Mouse (Mus musculus) lung, embryonic 15.5 days (tissue): Measurements from ENCODE around the gene Rps6ka3. TPM values are rescaled to one million over a fixed set of nuclear protein-coding genes. Genes with fewer than 3 reads are reported as not detected.

Experiments
- ATAC-seq: fragments of 200-750 bp; cut with Nextera tagmentation; 2 replicates; pipeline ENCODE4 v1.8.0; 2017; ENCODE audit warnings: moderate number of reproducible peaks, borderline replicate concordance; ENCODE audit not compliant: low FRiP score, low TSS enrichment; ENCODE audit errors: extremely low read depth
- H3K27ac ChIP-seq: fragments of 300-500 bp; sonication (generic); 2 replicates; pipeline ENCODE4 v1.5.1; 2015; ENCODE audit warnings: moderate library complexity, mild to moderate bottlenecking, inconsistent platforms
- H3K27me3 ChIP-seq: fragments of 300-500 bp; sonication (generic); 2 replicates; pipeline ENCODE4 v1.6.1; 2015; ENCODE audit warnings: inconsistent platforms
- H3K36me3 ChIP-seq: fragments of 300-500 bp; sonication (generic); 2 replicates; pipeline ENCODE4 v1.6.1; 2015; ENCODE audit warnings: inconsistent platforms
- H3K4me1 ChIP-seq: fragments of 300-500 bp; sonication (generic); 2 replicates; pipeline ENCODE4 v1.6.1; 2015; ENCODE audit warnings: inconsistent platforms
- H3K4me2 ChIP-seq: fragments of 300-500 bp; sonication (generic); 2 replicates; pipeline ENCODE4 v1.6.1; 2015; ENCODE audit warnings: inconsistent platforms, mild to moderate bottlenecking, moderate library complexity
- H3K4me3 ChIP-seq: fragments of 300-500 bp; sonication (generic); 2 replicates; pipeline ENCODE4 v1.5.1; 2015; ENCODE audit warnings: mild to moderate bottlenecking, inconsistent platforms
- H3K9ac ChIP-seq: fragments of 300-500 bp; sonication (generic); 2 replicates; pipeline ENCODE4 v1.6.1; 2015; ENCODE audit warnings: inconsistent platforms
- H3K9me3 ChIP-seq: fragments of 300-500 bp; sonication (generic); 2 replicates; pipeline ENCODE4 v1.6.1; 2016; ENCODE audit warnings: inconsistent platforms
- WGBS: fragments of 180-500 bp; shearing (Covaris S2); methylation state at CpG from one replicate; pipeline ENCODE4 v1.1.7; 2015; 5-methylcytosine and 5-hydroxymethylcytosine counted together
- polyA plus RNA-seq: library from polyadenylated mRNA; unstranded; fragments of >200 nt; fragmentation: Nextera tagmentation; extraction: Ambion mirVana; gene quantifications from 2 replicates; pipeline ENCODE4 v1.2.1, GENCODE M21; 2015

Gene Rps6ka3
- polyA plus RNA-seq, 1 experiment from 2014 or later = 5.8 TPM

- no peaks in the 10 kb centered on the region for H3K4me1 ChIP-seq
- WGBS = 19% methylated on average over 50 of the region's 71 CpGs
- peak overlapping the region; percentile 68 for H3K9ac ChIP-seq
- H3K4me2 ChIP-seq = peak overlapping the region; percentile 62
- ATAC-seq = peak; percentile 96
- peak overlapping the region; percentile 91 for H3K27ac ChIP-seq
- H3K9me3 ChIP-seq = no peaks in the 10 kb centered on the region
- H3K27me3 ChIP-seq = no peaks in the 10 kb centered on the region
- no peaks in the 10 kb centered on the region for H3K36me3 ChIP-seq
- peak overlapping the region; percentile 64 for H3K4me3 ChIP-seq
Measured at GRCm38 (mm10) chrX:159255123-159255978, 45.2 kb downstream of the Rps6ka3 start.

GRCm38 (mm10) chrX:159256040-159256852 is 46.1 kb downstream of the Rps6ka3 start:
- no peaks in the 10 kb centered on the region for H3K4me1 ChIP-seq
- 15% methylated on average over 43 of the region's 57 CpGs for WGBS
- peak overlapping the region; percentile 91 for H3K27ac ChIP-seq
- H3K9ac ChIP-seq = peak overlapping the region; percentile 68
- H3K27me3 ChIP-seq = no peaks in the 10 kb centered on the region
- H3K36me3 ChIP-seq = no peaks in the 10 kb centered on the region
- peak overlapping the region; percentile 62 for H3K4me2 ChIP-seq
- ATAC-seq = peak; percentile 16; the same call in 1 of the 2 replicates
- no peaks in the 10 kb centered on the region for H3K9me3 ChIP-seq
- H3K4me3 ChIP-seq = peak overlapping the region; percentile 64

GRCm38 (mm10) chrX:159256921-159257421 is 46.9 kb downstream of the Rps6ka3 start:
- Histone ChIP-seq H3K9ac (peak overlapping the region; percentile 68), H3K9me3 (no peaks in the 10 kb centered on the region), H3K4me3 (peak overlapping the region; percentile 64), H3K27ac (peak overlapping the region; percentile 91), H3K36me3 (no peaks in the 10 kb centered on the region), H3K4me1 (no peaks in the 10 kb centered on the region), H3K27me3 (no peaks in the 10 kb centered on the region), H3K4me2 (peak overlapping the region; percentile 62)
- ATAC-seq = no peak
- 14% methylated on average over 20 of the region's 20 CpGs for WGBS

- WGBS = 37% methylated on average over 3 of the region's 3 CpGs
- Histone ChIP-seq H3K36me3 (no peaks in the 10 kb centered on the region), H3K4me1 (no peaks in the 10 kb centered on the region), H3K4me3 (no peak overlapping the region), H3K9me3 (no peaks in the 10 kb centered on the region), H3K27me3 (no peaks in the 10 kb centered on the region), H3K9ac (no peak overlapping the region), H3K4me2 (no peak overlapping the region), H3K27ac (no peak overlapping the region)
- no peak for ATAC-seq
Measured at GRCm38 (mm10) chrX:159264681-159265080, 54.6 kb downstream of the Rps6ka3 start.

- H3K4me2 ChIP-seq = no peak overlapping the region
- no peaks in the 10 kb centered on the region for H3K36me3 ChIP-seq
- no peak for ATAC-seq
- H3K9me3 ChIP-seq = no peaks in the 10 kb centered on the region
- H3K9ac ChIP-seq = no peak overlapping the region
- no peaks in the 10 kb centered on the region for H3K4me1 ChIP-seq
- no peaks in the 10 kb centered on the region for H3K27me3 ChIP-seq
- no peak overlapping the region for H3K27ac ChIP-seq
- H3K4me3 ChIP-seq = no peak overlapping the region
Measured at GRCm38 (mm10) chrX:159269072-159269471, 59.0 kb downstream of the Rps6ka3 start.

GRCm38 (mm10) chrX:159286765-159287164 is 76.7 kb downstream of the Rps6ka3 start:
- no peak for ATAC-seq
- WGBS = 68% methylated on average over 5 of the region's 5 CpGs
- no peak overlapping the region for H3K27ac ChIP-seq

GRCm38 (mm10) chrX:159295879-159296278 is 85.8 kb downstream of the Rps6ka3 start:
- H3K9ac ChIP-seq = no peak overlapping the region
- no peaks in the 10 kb centered on the region for H3K36me3 ChIP-seq
- H3K9me3 ChIP-seq = no peaks in the 10 kb centered on the region
- H3K27me3 ChIP-seq = no peaks in the 10 kb centered on the region
- 93% methylated on average over 1 of the region's 1 CpGs for WGBS
- no peak for ATAC-seq
- H3K27ac ChIP-seq = no peak overlapping the region
- H3K4me3 ChIP-seq = no peak overlapping the region
- H3K4me1 ChIP-seq = no peaks in the 10 kb centered on the region
- no peak overlapping the region for H3K4me2 ChIP-seq

More at GRCm38 (mm10) chrX:159286765-159287164, 76.7 kb downstream of the Rps6ka3 start:
- Histone ChIP-seq H3K27me3 (no peaks in the 10 kb centered on the region), H3K4me2 (no peak overlapping the region), H3K9ac (no peak overlapping the region), H3K9me3 (no peaks in the 10 kb centered on the region), H3K4me1 (no peaks in the 10 kb centered on the region), H3K36me3 (no peaks in the 10 kb centered on the region), H3K4me3 (no peak overlapping the region)

- Histone ChIP-seq H3K4me1 (no peaks in the 10 kb centered on the region), H3K9ac (no peak overlapping the region), H3K4me2 (no peak overlapping the region; the same call in 1 of the 2 replicates), H3K9me3 (no peaks in the 10 kb centered on the region), H3K27ac (no peak overlapping the region), H3K4me3 (no peak overlapping the region), H3K36me3 (no peaks in the 10 kb centered on the region), H3K27me3 (no peaks in the 10 kb centered on the region)
- no peak for ATAC-seq
- WGBS = 65% methylated on average over 11 of the region's 11 CpGs
Measured at GRCm38 (mm10) chrX:159302349-159303311, 92.5 kb downstream of the Rps6ka3 start.

GRCm38 (mm10) chrX:159315293-159315692 is 105.2 kb downstream of the Rps6ka3 start:
- ATAC-seq = no peak
- no peaks in the 10 kb centered on the region for H3K27me3 ChIP-seq
- H3K4me3 ChIP-seq = no peak overlapping the region
- no peak overlapping the region for H3K27ac ChIP-seq
- 79% methylated on average over 7 of the region's 7 CpGs for WGBS
- no peak overlapping the region for H3K4me2 ChIP-seq
- H3K9ac ChIP-seq = no peak overlapping the region
- no peaks in the 10 kb centered on the region for H3K36me3 ChIP-seq
- no peaks in the 10 kb centered on the region for H3K9me3 ChIP-seq
- H3K4me1 ChIP-seq = no peaks in the 10 kb centered on the region

GRCm38 (mm10) chrX:159321342-159321741 is 111.2 kb downstream of the Rps6ka3 start:
- 28% methylated on average over 8 of the region's 8 CpGs for WGBS
- Histone ChIP-seq H3K4me2 (no peak overlapping the region), H3K9me3 (no peaks in the 10 kb centered on the region), H3K4me1 (no peaks in the 10 kb centered on the region), H3K27ac (no peak overlapping the region), H3K36me3 (no peaks in the 10 kb centered on the region), H3K9ac (no peak overlapping the region), H3K27me3 (no peaks in the 10 kb centered on the region), H3K4me3 (no peak overlapping the region)
- no peak for ATAC-seq

- no peak overlapping the region for H3K9ac ChIP-seq
Measured at GRCm38 (mm10) chrX:159364506-159364905, 154.4 kb downstream of the Rps6ka3 start.

More at GRCm38 (mm10) chrX:159364506-159364905, 154.4 kb downstream of the Rps6ka3 start:
- WGBS = 82% methylated on average over 3 of the region's 3 CpGs
- ATAC-seq = no peak
- no peaks in the 10 kb centered on the region for H3K27me3 ChIP-seq
- H3K36me3 ChIP-seq = no peaks in the 10 kb centered on the region
- no peak overlapping the region for H3K4me2 ChIP-seq
- H3K9me3 ChIP-seq = no peaks in the 10 kb centered on the region
- H3K4me1 ChIP-seq = no peaks in the 10 kb centered on the region
- H3K27ac ChIP-seq = no peak overlapping the region
- no peak overlapping the region for H3K4me3 ChIP-seq
